Mouse (Mus musculus): Measurements from ENCODE around the gene Ctdspl.

The Ctdspl gene

GRCm38 (mm10) chr9:119092473-119093418 is 166.5 kb downstream of the Ctdspl start:
- no peak for DNase-seq (ENCODE audit: low read depth)

Data from 416B (cell line).